ENCODE assay signal across 21 mouse cellular contexts in genomic region chr4:100211331-100211730, GRCm38 (mm10).
"Had no signal": no experiment of that assay in that cellular context is flagged by ENCODE, and none has a peak within 500 bp of the region (broad histone marks: within the 10 kb centered on the region; RNA-seq: fewer than 3 reads in every experiment).

No protein-coding gene starts in this region.

- H3K27me3 ChIP-seq: intestine, embryonic 15.5 days; midbrain, embryonic 12.5 days; neural tube, embryonic 13.5 days; stomach, embryonic 15.5 days had no signal

- H3K4me3 ChIP-seq: intestine, embryonic 15.5 days; limb, embryonic 12.5 days; limb, embryonic 15.5 days; midbrain, embryonic 12.5 days; myocyte; neural tube, embryonic 13.5 days; stomach, embryonic 15.5 days had no signal

- H3K4me2 ChIP-seq: intestine, embryonic 15.5 days; limb, embryonic 12.5 days; limb, embryonic 15.5 days; liver, embryonic 11.5 days; midbrain, embryonic 12.5 days; neural tube, embryonic 13.5 days; stomach, embryonic 15.5 days had no signal

- H3K36me3 ChIP-seq: intestine, embryonic 15.5 days; limb, embryonic 12.5 days; limb, embryonic 15.5 days; midbrain, embryonic 12.5 days; neural tube, embryonic 13.5 days; stomach, embryonic 15.5 days had no signal

- H3K9ac ChIP-seq: intestine, embryonic 15.5 days; limb, embryonic 12.5 days; limb, embryonic 15.5 days; liver, embryonic 14.5 days; liver, postnatal 0 days; midbrain, embryonic 12.5 days; neural tube, embryonic 13.5 days; stomach, embryonic 15.5 days had no signal

- H3K4me1 ChIP-seq: midbrain, embryonic 12.5 days; neural tube, embryonic 13.5 days had no signal

- DNase-seq: kidney, adult 18-20 months; kidney, adult 9 months; kidney, postnatal 14 days; kidney, postnatal 4 days; left cerebral cortex, postnatal 4 days; liver, postnatal 0 days; lung, postnatal 36 days; retina, postnatal 1 day; right cerebral cortex, postnatal 25 days; spleen, adult 18-20 months; thymus, postnatal 25 days had no signal

- H3K9me3 ChIP-seq: intestine, embryonic 15.5 days; limb, embryonic 12.5 days; limb, embryonic 15.5 days; midbrain, embryonic 12.5 days; neural tube, embryonic 13.5 days; stomach, embryonic 15.5 days had no signal

- ATAC-seq: intestine, embryonic 15.5 days; liver, postnatal 0 days; midbrain, embryonic 16.5 days had no signal

- H3K27ac ChIP-seq: intestine, embryonic 15.5 days; limb, embryonic 12.5 days; limb, embryonic 15.5 days; liver, embryonic 14.5 days; midbrain, embryonic 12.5 days; neural tube, embryonic 13.5 days; stomach, embryonic 15.5 days had no signal
